Mouse (Mus musculus): ENCODE data around the gene Mast3.

Gene Mast3

DNA sequence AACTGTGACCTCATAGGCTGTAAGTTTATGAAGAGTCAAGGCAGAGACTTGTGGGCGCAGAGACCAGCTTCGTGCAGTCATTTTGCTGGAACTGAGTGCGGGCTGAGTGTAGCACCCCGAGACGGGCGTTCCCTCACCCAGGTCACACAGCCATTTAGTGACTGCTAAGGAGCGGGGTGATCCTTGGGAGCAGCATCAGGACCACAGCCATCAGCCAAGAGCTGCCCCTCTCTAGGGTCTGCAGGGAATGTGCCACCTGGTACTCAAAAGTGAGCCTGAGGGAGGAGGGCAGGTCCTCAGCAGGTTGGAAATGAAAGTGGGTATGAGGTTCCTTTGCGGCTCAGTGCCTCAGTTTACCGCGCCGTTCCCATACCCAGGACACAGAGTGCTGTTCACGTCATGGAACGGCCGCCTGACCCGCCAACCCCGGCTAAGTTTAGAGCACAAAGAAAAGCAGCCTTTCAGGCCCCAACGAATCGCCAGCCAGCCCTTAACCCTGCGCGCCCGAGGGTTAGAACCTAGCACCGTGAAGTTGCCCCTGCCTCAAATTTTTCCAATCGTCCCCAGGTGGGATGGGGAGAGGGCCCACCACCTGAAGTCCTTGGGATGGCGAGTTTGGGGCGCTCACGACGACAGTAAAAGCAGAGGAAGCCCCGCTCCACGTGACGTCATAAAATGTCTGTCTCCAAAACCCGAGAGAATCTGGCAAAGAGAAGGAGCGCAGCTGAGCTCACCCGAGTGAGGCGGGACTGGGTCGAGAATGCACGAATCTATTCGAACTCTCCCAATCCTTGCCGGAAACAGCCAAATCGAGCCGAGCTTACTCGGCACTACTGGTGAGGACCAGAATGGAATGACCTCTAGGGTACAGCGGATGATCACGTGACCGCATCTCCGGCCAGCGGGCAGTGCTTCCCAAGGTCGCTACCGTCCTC lies 60.9 kb downstream of the Mast3 start:
- peak; percentile 40 to 52 for DNase-seq

DNA sequence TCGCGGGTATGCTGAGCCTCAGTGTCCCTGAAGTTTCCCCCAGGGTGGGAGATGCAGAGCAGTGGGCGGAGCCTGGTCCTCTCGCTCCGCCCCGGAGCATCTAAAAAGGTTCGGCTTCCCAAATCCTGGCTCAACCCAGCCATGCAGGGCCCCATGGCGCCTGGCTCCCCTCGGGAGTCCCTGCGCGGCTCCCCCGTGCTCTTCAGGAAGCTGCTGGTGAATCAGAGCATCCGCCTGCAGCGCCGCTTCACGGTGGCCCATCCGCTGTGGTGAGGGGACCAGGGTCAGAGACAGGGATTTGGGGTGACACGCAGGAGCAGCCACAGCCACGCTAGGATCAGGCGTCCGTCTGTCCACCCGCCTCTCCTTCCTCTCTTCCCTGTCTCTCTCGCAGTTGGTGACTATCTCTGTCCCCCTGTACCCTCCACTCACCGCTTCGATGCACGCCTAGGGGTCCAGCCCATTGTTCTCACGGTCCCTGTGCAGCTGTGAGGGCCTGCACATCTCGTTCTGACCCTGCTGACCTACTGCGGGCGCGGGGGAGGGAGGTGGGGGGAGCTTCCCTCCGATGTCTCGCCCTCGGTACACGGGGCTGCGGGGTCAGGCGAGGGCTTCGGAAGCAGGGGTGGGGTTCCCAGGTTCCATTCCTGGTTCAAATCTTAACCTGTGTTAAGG lies 61.7 kb downstream of the Mast3 start:
- DNase-seq = peak in 1 of 2 experiments; percentile 11

DNA sequence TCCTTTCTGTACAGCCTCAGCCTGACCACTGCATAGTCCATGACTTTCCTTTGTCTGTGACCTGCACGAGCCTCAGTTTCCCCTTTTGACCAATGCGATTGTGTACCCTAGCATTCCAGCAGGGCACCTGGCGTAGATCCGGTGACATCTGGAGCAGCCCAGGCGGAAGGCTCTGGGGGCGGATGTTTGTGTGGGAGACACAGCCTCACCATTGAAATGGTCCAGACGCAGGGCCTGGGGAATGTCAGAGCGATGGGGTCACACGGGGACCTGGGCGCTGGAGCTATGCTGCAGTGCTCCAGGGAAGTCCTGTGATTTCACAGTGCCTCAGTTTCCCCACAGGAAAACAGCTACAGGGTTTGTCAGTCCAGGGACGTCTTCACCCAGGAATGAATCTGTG lies 62.7 kb downstream of the Mast3 start:
- DNase-seq = no peak

DNA sequence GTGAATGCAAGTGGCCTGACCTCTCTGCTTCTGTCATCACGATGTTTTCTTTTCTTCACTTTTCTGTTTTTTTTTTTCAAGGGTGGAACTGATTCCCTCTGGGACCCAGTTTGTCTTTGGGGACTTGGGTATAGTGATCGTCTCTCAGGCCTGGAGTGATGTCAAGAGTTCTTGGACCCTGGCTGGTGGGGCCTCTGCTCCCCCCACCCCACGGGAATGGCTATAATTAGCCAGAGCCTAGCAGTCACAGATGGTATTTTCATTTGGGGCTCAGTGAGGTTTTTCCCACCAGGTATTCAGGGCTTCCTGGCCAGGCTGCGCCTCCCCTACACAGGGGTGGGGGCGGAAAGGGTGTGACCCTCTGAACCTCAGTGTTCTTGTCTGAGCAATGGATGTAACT lies 63.2 kb downstream of the Mast3 start:
- peak in 1 of 2 experiments; percentile 1 for DNase-seq

DNA sequence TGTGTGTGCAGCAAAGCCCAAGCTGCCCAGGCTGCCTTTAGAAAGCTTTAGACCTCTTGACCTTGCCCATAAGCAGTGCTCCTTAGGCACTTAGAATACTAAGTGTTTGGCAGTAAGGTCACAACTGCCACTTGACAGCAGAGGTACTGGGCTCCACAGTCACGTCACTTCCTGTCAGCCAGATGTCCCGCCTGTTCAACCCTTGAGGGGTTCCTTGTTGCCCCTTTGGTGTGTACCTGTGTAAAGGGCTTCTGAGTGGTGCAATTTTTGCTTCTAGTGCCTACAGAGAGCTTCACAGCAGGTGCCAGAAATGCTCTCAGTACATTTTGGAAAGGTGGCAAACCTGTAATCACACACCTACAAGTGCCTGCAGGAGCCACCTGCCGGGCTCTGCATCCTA lies 66.6 kb downstream of the Mast3 start:
- peak in 1 of 2 experiments; percentile 1 for DNase-seq

DNA sequence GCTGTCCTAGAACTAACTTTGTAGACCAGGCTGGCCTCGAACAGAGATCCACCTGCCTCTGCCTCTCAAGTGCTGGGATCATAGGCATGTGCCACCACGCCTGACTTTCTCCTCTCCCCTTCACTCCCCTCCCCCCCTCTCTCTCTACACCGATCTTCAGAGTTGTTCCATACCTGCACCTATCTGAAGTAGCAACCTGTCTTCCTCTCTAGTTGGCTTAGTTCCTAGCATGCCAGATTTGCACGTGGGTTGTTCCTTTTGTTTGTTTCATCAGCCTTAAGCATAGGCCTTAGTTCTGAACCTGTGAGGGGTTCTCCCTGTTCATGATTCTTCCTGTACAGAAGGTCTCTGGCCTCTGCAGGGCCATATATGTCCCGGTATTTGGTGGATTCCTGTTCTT lies 67.1 kb downstream of the Mast3 start:
- DNase-seq = no peak

DNA sequence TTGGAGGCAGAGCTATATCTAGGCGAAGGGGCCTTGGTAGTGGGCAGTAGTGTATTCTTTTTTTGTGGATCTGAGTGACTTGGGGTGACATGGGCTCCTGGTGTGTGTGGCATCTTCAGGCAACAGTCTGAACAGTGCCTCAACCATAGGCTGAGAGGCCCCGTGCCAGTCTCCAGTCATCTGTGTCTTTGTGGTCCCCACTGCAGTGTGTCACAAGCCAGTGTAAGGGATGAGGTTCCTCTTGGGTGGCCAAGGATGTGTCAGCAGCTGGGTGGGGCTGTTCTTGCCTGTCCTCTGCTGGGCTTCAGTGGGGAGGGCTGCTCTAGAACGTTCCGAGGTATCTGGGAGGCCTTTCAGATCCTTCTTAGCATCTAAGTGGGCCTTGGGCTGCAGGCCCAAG lies 73.9 kb downstream of the Mast3 start:
- peak in 1 of 2 experiments; percentile 1 for DNase-seq

DNA sequence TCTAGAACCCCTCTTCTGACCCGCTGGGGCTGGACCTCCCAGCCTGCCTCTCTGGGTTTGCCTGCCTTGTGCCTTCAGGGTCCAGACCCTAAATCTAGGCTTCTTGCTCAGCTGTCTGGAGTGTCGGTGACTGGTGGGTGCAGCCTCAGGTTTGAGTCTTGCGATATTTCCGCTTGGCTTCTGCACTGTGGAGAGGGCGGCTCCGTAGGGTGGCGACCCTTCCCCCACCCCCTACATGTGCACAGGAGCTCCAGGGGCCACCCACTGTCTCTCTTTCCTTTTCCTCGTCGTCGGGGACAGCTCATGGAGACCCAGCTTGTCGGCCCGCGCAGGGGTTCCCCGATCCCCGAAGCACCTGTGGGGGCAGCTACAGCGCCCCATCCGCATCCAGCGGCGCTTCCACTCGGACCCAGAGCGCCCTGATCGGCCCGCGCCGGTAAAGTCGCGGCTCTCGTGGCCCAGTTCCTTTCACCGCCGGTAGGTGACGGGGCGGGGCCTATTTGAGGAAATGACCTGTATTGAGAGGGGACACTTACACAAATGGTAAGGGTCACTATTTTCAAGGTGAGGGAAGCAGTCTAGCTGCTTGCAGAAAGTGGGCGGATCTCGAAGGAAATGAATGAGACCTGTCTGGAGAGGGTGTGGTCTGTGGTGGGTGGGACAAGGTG lies 74.9 kb downstream of the Mast3 start:
- DNase-seq = peak in 1 of 2 experiments; percentile 21
